Mouse (Mus musculus): Measurements from ENCODE around the gene Pomgnt1.
A peak's percentile ranks its signal among the peaks of the same experiment; 100 is the strongest.

Pomgnt1 gene

DNA sequence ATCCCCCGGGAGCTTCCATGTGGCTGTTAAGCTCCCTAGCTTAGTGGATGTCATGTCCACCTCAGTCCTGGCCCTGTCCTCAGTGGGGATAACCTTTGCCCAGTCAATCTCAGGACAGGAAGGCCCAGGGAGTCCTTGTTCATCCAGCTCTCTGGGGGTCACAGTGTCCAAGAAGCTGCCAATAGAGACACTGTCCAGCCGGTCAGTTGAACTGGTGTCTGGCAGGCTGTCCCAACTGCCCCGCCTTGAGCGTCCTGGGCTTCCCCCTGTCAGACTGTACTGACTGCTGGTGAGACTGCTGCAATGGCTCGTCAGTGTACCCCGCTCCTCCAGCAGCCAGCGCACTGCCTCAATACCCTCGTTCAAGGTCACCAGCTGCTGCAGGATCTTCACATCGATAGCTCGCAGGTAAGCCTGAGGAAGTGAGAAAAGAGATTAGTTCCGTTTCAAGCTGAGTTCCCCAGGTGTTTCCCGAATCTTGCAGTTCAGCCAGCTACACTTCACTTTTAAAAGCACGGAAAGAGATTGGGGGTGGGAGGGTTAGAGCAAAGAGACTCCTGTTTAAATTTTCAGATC is 13.9 kb downstream of the Pomgnt1 start:
- no peak for DNase-seq (ENCODE audit: low read depth, low spot score)

DNA sequence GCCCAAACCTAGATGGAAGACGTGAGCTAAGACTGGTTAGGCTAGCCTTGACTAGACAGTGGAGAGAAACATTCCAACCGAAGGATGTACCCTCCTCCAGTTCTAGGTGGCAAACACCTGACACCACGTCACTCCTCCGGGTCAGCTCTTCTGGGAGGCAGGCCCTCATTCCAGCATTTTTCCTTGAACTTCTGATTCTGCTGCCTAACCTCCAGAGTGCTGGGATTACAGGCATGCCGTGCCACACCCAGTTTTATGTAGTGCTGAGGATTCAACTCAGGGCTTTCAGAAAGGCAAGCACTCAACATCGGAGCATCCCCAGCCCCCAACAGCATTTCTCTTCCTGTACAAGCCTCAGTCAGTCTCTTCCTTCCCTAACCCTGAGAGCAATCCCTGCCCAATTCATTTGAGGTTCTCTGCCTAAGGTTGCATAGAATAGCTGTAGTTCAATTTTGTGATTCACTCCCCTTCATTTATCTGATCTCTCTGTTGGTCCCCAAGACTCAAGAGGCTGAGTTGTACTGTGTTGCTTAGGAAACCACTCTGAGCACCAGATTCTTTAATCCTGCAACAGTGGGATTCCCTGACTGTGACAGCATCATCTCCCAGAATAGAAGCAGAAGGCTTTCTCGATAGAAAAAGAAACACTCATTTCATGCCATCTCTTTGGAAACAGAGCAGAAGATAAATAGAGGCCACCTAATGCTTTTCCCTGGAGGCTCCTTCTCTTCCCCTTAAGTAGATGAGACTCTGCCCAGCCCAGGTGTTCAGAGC is 17.3 kb downstream of the Pomgnt1 start:
- no peak for DNase-seq (ENCODE audit: low read depth, low spot score)

DNA sequence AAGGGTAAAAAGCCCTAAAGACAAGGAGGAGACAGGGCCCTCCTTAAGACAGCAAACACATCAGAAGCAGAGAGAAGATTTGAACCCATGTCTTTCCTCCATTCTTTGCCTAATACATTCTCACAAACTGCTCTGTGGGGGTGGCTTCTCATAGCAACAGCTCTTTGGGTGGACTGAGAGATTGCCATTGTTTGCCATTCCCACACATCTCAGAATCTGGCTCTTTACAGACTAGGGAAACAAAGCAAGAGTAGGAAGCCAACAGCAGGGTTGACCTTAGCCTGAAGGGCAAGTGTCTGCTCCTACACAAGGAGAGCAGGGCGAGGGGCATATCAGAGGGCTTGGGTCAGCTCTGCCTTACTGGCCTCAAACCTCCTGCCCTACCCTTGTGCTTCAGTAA is 18.1 kb downstream of the Pomgnt1 start:
- no peak for DNase-seq (ENCODE audit: low read depth, low spot score)

DNA sequence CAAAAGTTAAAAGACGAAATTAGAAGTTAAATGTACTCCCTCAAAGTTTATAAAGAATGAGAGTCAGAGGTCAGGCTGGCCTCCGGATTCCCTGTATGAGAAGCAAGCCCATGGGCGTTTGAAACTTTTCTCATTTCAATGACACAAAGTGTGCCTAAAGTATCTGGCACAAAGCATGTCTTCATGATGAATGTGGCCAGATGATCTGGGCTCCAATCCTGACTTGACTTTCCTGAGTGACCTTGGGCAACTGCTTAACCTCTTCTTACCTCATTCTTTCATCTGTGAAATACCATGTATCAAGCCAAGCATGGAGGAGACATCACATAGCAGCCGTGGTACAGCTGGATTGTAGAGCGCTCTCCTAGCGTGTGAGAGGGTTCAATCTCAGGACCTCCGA is 18.6 kb downstream of the Pomgnt1 start:
- DNase-seq (ENCODE audit: low read depth, low spot score): no peak

DNA sequence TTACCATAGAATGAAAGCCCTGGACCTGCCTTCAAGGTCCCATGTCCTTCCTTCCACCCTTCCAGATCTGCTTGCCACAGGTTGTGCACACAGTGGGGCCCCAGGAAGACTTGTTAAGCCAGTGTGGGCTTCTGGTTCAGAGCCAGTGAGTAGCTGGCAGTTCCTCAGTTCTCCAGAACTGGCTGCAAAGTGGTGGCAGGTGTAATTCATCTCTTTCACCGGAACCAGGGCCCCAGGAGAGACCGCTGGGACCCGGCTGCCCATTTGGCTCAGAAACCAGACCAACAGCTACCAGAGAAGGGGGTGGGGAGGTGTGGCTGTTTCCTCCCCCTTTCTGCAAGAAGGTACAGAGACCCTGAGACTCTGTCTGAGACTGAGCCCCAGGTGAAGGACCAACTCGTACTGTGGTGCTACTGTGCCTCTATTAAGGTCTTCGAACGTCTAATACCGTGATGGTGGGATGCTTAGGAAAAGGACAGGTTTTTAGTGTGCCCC is 19.7 kb downstream of the Pomgnt1 start:
- no peak for DNase-seq (ENCODE audit: low read depth, low spot score)

DNA sequence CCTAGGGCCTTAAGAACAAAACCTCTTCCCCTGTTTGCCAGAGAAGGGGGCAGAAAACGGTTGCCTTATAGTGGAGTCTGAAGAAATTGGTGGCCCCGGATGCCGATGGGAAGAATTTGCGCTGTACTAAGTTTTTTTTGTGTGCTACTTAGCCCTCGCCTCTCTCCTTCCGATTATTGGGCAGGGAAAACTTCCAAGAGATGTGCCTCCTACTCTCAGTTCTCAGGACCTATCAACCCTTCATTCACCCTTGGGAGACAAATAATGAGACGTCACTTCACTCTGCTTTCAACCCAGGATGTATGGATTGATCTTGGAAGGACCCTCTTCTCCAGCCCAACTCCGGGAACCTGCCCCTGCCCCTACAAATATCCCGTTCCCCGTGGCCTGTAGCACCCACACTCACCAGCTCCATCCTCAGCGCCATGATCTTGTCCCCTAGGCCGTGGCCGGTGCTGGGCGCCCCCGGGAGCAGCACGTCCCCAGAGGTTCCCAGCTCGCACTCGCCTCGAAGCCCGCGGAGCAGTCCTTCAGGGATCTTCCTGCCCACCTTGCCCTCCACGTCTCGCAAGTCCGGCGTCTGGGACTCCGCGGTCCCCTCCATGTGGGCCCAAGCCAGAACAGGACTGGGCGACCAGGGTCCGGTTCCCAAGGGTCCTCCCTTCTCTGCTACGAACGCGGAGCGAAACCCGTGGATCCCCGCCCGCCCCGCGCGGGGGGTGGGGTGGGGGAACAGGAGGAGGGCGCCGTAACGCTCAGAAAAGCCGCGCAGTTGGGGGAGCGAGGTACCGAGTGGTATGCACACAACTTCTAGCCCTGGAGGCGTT is 20.5 kb downstream of the Pomgnt1 start:
- peak; percentile 57 for DNase-seq (ENCODE audit: low read depth, low spot score)

DNA sequence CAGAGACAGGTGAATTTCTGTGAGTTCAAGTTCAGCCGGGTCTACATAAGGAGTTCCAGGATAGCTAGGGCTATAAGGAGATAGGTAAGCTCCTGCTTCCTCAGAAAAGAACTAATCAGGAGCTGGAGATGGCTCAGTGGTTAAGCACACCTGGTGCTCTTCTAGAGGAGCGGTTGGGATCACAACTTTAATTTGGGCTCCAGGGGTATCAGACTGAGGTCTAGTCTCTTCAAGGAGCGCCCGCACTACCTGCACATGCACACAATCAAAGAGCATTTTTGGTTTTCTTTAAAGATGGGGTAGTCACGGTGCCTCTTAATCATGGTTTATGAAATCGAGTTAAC is 26.1 kb downstream of the Pomgnt1 start:
- DNase-seq (ENCODE audit: low read depth, low spot score): no peak

DNA sequence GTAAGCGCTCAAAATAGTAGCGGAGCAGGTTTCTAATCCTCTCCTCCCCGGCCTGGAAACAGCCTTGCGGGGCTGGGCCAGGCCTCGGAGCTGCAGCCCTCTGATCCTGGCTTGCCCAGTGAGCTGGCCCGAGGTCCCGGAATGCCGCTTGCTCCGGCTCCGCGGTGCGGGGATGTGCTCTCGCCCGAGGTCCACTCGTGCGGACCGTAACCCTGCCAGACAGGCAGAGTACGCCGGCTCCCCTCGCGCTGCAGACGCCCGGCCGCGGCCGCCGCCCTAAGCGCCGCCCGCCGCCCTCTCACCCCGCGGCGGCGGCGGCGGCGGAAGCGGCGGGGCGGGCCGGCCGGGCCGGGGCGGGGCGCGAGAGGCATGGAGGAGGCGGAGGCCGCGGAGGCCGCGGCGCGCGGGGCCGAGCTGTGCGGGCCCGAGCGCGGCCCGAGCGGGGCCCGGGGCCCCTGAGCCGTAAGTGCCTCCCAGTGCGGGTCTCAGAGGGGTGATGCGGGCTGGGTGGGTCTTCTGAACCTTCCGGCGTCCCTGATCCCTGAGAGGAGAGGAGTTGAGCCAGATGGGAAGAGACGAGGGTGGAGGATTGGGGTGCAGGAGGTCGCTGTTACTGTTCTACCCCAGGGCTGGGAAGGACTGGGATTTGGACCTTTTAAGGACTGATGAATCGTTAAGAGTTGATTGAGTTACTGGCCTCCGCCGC is 26.7 kb downstream of the Pomgnt1 start:
- peak; percentile 75 for DNase-seq (ENCODE audit: low read depth, low spot score)

DNA sequence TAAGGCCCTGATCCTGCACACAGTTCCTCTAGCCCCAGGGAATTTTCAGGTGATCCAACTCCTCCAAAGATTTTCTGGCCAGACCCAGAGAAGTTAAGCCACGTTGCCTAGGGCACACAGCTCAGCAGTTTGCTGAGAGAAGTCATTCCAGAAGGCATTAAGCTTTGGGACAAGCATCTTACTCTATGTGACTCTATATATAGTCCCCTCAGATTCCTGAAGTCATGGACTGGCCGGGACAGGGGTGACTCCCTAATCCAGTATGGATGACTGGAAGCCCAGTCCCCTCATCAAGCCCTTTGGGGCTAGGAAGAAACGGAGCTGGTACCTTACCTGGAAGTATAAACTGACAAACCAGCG is 27.2 kb downstream of the Pomgnt1 start:
- no peak for DNase-seq (ENCODE audit: low read depth, low spot score)

DNA sequence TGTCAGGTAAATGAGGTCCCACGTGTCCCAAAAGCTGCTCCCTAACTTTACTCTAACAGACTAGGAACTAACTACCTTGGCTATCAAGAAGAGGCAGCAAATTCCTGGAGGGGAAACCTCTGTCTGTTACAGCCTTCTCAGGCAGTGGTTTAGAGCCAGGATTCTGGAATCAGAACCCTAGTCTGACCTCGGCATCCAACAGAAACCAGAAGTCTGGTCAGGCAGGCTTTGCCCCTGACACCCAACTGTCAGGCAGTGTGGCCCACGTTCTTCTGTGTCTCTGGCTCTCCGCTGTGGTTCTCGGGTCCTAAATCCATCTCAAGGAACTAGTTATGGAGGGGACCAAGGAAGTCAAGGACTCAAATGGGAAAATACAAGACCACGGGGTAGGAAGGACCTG is 27.6 kb downstream of the Pomgnt1 start, which contains the start of gene Lurap1:
Lurap1 (minus strand) TSS at position 101 of the 400 bp plus-strand sequence.
- no peak for DNase-seq (ENCODE audit: low read depth, low spot score)

DNA sequence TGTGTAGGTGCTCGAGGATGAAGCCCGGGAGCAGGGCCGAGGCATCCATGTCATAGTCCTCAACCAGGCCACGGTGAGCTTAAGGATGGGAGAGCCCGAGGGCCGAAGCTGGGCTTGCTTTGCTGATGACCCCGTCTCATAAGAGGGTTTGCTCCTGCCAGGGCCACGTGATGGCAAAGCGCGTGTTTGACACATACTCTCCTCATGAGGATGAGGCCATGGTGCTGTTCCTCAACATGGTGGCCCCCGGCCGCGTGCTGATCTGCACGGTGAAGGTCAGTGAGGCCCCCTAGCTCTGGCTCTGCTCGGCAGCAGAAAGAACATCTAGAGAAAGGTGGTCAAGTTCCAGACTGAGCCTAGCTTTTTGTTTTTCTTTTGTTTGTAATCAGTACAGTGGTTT is 29.1 kb downstream of the Pomgnt1 start:
- no peak for DNase-seq (ENCODE audit: low read depth, low spot score)

DNA sequence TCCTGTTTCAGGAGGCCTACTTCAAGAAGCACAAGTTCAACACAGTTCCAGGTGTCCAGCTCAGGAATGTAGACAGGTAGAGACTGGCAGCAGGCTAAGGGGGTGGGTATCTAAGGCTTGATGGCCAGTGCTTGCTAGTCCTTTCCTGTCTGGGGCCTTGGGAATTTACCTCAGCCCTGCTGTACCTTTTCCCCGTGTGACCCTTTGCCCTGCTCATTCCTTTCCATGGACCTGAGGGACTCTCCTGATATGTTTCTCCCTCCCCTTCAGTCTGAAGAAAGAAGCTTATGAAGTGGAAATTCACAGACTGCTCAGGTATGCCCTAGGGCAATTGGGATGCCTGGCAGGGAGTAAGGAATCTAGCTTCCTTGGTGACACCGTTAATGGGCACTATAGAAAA is 34.2 kb downstream of the Pomgnt1 start:
- no peak for DNase-seq (ENCODE audit: low read depth, low spot score)

DNA sequence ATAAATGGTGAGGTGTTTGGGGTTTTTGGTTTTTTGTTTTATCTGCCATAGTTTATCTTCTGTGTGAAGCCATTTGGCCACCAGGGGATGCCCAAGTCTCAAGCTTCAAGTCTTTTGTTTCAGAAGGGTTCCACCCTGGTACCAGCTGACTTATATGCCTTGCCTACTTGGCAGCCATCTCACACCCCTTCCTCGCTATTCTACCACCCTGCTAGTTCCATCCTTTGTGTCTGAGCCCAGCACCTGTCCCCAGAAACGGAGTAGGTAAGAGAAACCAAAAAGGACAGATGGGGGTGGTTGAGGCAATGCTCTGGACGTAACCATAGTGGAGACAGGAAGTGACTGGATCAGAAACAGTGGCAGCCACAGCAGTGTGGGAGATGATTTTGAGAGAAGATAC is 36.3 kb downstream of the Pomgnt1 start:
- DNase-seq (ENCODE audit: low read depth, low spot score): peak; percentile 79

DNA sequence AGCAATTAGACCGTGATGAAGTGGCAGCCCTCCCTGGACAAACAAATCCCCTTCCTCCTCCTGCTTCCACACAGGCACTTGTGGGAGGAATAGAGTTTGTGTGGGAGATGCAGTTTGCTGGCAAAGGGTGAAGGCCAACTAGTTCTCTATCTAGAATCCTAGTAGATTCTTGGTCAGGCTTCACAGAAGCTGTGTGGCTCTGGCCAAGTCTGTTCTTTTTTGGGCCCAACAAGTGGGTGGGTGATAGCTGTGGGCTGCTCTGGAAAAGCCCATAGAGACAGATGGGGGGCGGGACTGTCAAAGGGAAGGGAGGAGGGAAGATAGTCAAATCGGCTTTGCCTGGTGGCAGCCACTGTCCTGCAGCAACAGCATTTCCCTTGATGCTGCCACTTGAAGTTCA is 37.1 kb downstream of the Pomgnt1 start:
- DNase-seq (ENCODE audit: low read depth, low spot score): no peak

DNA sequence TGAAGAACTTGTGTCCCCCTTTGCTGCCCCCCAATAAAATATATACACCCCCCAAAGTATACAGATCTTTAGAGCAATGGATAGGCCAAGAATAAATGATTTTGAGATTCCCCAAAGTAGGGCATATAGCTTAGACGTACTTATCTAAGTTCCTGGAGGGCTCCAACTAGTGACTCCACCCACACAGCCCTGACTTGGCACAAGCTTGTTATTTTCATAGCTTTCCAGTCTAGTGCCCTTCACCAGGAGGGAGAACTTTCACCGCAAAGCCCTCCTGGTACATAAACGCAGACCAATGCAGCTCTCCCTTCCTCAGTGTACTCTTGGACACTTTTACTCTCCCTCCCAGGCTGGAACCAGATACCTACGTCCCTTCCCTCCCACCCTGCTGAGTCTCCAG is 38.5 kb downstream of the Pomgnt1 start:
- DNase-seq (ENCODE audit: low read depth, low spot score): no peak

DNA sequence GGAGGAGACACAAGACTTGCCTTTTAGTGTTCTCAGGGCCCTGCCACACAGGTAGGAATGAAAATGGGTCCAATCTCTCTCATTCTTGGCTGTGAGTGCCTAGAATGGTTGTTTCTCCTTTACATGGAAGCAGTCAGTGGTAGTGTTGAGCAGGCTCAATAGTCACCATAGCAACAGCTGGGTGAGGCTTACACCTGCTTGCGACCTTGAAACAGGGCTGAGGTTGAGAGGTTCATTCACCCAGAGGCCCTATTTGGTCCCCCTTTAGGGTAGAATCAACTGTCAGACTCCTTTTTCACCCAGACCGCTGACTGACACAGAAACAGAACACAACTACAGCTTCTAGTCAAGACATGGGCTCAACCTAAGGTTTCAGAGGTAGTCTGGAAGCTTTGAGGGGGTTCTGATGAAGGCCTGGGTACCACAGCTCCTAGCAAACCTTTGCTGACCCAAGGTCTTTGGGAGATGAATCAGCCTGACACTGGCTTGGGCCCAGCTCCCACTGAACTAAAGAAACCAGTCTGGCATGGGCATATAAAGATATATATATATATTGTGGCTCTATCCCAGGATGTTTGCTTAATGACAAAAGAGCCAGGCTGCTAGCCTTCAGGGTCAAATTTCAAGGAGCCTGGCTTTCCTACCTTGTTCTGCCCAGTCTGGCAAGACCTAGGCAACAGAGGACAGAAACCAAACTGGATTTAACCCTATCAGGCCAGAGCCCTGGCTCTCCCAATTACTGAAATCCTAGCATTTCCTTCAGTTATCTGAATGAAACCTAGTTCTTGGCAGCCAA is 41.3 kb downstream of the Pomgnt1 start:
- no peak for DNase-seq (ENCODE audit: low read depth, low spot score)

DNA sequence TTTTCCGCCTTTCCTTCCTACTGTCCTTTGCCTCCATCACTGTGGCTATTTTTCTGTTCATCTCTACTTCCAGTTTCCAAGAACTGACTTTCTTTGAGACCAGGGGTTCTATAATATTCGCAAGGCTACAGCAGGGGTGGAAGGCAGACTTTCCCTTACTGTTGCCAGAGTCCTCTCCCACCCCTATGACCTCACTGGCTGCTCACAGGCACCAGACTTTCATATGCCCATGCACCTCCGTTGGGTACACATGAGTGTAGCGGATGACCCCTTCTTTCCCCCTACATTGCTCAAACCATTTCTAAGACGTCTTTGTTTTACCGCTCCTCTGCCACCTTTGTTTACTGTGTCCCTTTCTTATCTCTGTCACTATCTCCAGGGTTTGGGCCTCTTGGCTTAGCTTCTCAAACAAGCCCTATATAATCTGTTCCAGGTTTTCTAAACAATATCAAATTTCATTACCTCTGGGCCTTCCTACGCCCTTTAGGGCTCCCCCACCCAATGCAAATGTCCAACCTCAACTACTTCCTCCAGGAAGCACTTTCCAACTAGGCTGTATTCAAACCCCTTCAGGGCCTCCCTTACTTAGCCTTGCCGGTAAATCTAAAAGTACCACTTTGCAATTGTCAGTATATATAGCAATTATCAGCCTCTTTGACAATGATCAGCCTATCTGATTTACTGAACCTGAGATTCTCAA is 42.2 kb downstream of the Pomgnt1 start:
- DNase-seq (ENCODE audit: low read depth, low spot score): no peak

DNA sequence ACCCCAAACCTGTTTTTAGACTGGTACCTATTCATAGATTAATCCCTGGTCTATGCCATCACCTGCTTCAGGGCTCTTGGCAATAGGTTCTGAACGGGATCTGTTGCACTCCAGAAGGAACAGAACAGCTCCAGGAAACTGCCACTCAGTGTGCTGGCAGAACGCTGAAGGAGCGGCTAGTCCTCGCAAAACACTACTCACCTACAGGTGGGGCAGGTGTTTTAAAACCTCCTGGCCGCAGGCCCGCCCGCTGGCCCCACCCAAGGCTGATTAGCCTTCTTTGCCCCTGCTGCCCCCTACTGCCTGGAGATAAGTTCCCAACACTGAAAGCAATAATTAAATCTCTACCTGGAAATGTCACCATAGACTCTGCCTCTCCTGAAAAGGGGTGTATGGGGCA is 43.8 kb downstream of the Pomgnt1 start, which contains the start of gene Tspan1:
Tspan1 (minus strand) TSS at position 198 of the 400 bp plus-strand sequence.
- no peak for DNase-seq (ENCODE audit: low read depth, low spot score)

DNA sequence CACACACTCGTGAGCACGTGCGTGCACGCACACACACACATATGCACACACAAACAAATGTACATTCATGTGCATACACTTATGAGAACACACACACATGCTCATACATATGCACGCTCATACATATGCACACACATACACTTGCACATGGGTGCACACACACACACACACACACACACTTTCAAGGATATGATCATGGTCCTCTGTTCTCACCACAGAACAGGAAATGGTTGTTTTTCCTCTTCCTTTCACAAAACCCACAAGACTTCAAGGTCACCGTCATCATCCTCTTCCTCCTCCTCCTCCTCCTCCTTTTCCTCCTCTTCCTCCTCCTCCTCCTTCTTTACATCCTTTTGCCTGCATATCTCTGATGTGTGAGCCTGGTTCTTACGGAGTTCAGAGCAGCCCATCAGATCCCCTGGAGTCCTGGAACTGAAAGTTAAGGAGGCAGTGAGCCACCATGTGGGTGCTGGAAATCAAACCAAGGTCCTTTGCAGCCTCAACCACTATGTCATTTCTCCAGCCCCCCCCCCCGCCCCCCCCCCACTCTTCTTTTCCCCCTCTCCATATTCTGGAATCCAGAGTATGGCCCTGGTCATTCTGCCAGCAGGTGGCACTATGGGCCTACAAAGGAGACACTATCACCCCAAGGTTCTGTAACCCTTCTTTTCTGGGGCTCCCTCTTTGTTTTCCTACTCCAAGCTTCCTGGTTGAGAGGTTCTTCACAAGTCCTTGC is 45.1 kb downstream of the Pomgnt1 start:
- peak; percentile 75 for DNase-seq (ENCODE audit: low read depth, low spot score)

DNA sequence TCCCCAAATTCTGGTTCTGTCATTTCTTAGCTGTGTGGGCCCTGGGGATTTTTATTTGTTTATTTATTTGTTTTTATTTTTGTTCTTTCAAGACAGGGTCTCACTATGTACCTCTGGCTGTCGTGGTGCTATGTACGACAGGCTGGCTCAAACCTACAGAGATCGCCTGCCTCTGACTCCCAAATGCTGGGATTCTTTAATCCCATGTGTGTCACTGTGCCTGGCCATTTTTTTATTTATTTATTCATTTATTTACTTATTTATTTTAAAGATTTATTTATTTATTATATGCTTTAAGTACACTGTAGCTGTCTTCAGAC is 45.7 kb downstream of the Pomgnt1 start:
- DNase-seq (ENCODE audit: low read depth, low spot score): no peak
